Comparison of ENCODE assay signal across 15 mouse cellular contexts in the genomic region with DNA sequence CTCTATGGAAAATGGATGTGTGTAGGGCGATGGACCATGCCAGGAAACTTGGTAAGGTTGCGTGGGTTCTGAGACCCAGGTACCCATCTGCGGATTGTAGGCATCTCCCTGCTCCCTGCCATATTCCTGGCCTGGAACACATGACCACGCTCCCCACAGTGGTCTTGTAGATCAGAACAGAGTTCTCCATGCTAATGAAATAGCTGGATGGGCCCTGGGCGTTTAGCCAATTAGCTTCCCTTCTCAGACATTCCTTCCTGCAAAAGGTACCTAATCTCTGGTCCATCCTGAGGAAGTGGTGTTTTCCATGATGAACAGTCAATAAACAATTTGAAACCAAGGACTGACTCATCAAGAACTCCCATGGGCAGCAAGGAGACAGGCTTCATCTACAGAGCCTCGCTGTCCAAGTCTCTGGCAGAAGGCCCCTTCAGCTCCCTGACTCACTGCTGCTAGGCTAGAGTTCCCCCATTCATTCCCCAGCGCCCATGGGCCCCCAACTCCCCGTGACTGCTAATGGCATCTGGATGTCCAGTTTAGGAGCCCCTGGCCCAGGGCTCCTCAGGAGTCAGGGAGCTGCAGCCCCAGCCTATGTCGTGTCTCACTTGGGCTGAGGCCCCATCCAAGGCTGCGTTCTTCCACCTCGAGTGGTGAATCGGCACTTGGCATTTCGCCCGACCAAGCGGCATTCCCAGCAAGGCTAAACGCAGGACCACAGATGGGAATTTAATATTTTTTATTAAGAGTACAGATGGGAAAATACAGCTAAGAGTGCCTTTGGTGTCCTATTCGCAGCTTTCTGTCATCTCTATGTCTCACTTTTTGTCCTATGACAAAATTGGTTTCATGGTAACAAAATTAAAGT. TPM values are rescaled to one million over a fixed set of nuclear protein-coding genes. Genes with fewer than 3 reads are reported as not detected.
DNase-seq lines count a peak whose midpoint lies in the region; ATAC-seq and TF ChIP-seq lines count a peak whose summit lies in the region.
"Had no signal": no experiment of that assay in that cellular context is flagged by ENCODE, and none has a peak within 500 bp of the region (broad histone marks: within the 10 kb centered on the region; RNA-seq: fewer than 3 reads in every experiment).

No protein-coding gene starts in this region.

- no peak overlapping the region for H3K4me3 ChIP-seq in gastrocnemius, adult 2 months
- H3K4me3 ChIP-seq: embryonic facial prominence, embryonic 12.5 days; layer of hippocampus, adult 2 months; neural tube, embryonic 12.5 days had no signal

- intact Hi-C loops in gastrocnemius, adult 2 months (cut with DNase I) = no loop called here
- intact Hi-C loops in gastrocnemius, postnatal 14 days (cut with DNase I; ENCODE audit: low total_unique reads) = no loop called here
- intact Hi-C loops in left cerebral cortex, postnatal 4 days (cut with DNase I) = no loop called here
- intact Hi-C loops in left cerebral cortex, postnatal 36 days (cut with DNase I) = no loop called here

- no peak for TF ChIP-seq CTCF in gastrocnemius, adult 2 months (IDR thresholded peaks at IDR 0.05)

- H3K27ac ChIP-seq in gastrocnemius, adult 2 months = no peak overlapping the region
- H3K27ac ChIP-seq: embryonic facial prominence, embryonic 12.5 days; neural tube, embryonic 12.5 days had no signal

- no peak for ATAC-seq in CD4-positive, CD25-positive, alpha-beta regulatory T cell, adult 4 months
- ATAC-seq: forebrain, embryonic 14.5 days had no signal

- DNase-seq in gastrocnemius, adult 2 months = peak; percentile 34
- DNase-seq in gastrocnemius, postnatal 14 days = no peak
- peak; percentile 49 for DNase-seq in left cerebral cortex, postnatal 4 days
- DNase-seq in left cerebral cortex, postnatal 36 days (ENCODE audit: low spot score in 2 of 2) = no peak
- peak; percentile 62 for DNase-seq in adrenal gland, adult 2 months
- DNase-seq in cerebellum, postnatal 10 days = peak; percentile 75 to 78
- no peak for DNase-seq in layer of hippocampus, adult 18-20 months (ENCODE audit: low spot score in 2 of 2)
- DNase-seq: spleen, adult 18-20 months; thymus, adult 18-20 months had no signal

RNA-seq across cellular contexts. Expression of a gene that starts 50.1 kb away (rescaled TPM):
- total RNA-seq in gastrocnemius, adult 2 months (2021) = 10 to 100 TPM; 13.0 to 28.1 TPM
- 10 to 100 TPM; 12.2 to 14.9 TPM for total RNA-seq in gastrocnemius, postnatal 14 days (2021)
- total RNA-seq in left cerebral cortex, postnatal 4 days (2021) = under 1 TPM; 0.16 to 0.24 TPM
- total RNA-seq in left cerebral cortex, postnatal 36 days (2021) = not detected
- total RNA-seq in adrenal gland, adult 2 months (2021) = 10 to 100 TPM; 43.6 to 48.3 TPM
- polyA plus RNA-seq in adrenal gland, adult 2 months (2012; rRNA removed) = 8.9 and 11.5 TPM in 2 replicates
- polyA plus RNA-seq in CD4-positive, CD25-positive, alpha-beta regulatory T cell, adult 4 months (2017; shearing (Covaris generic)) = 1 to 10 TPM; 1.2 to 1.4 TPM
- under 1 TPM in 1 of 2 experiments, not detected in 1; 0.30 TPM for total RNA-seq in layer of hippocampus, adult 18-20 months (2021)
- polyA plus RNA-seq: C2C12 had no signal

Comparison
In these comparisons a context has a peak if more than half of its experiments do, and no peak if none do; other contexts are left out.
1. DNase-seq: peak in gastrocnemius, adult 2 months (single experiment), left cerebral cortex, postnatal 4 days (single experiment), adrenal gland, adult 2 months (single experiment) and cerebellum, postnatal 10 days (2 of 2); none in gastrocnemius, postnatal 14 days (single experiment), left cerebral cortex, postnatal 36 days (0 of 2) and layer of hippocampus, adult 18-20 months (0 of 2).
2. RNA of a gene that starts 50.1 kb away (total RNA-seq): 43.6 to 48.3 TPM in adrenal gland, adult 2 months, 13.0 to 28.1 TPM in gastrocnemius, adult 2 months and 12.2 to 14.9 TPM in gastrocnemius, postnatal 14 days; 0.30 TPM in layer of hippocampus, adult 18-20 months, 0.16 to 0.24 TPM in left cerebral cortex, postnatal 4 days and not detected in left cerebral cortex, postnatal 36 days; every median in the first group is over 10 times any median in the second.